Mouse (Mus musculus): Measurements from ENCODE around the gene Ret. TPM values are rescaled to one million over a fixed set of nuclear protein-coding genes. Genes with fewer than 3 reads are reported as not detected.
A peak's percentile ranks its signal among the peaks of the same experiment; 100 is the strongest.

Gene Ret
- polyA plus RNA-seq, 1 experiment from 2014 or later: 12.0 TPM

DNA sequence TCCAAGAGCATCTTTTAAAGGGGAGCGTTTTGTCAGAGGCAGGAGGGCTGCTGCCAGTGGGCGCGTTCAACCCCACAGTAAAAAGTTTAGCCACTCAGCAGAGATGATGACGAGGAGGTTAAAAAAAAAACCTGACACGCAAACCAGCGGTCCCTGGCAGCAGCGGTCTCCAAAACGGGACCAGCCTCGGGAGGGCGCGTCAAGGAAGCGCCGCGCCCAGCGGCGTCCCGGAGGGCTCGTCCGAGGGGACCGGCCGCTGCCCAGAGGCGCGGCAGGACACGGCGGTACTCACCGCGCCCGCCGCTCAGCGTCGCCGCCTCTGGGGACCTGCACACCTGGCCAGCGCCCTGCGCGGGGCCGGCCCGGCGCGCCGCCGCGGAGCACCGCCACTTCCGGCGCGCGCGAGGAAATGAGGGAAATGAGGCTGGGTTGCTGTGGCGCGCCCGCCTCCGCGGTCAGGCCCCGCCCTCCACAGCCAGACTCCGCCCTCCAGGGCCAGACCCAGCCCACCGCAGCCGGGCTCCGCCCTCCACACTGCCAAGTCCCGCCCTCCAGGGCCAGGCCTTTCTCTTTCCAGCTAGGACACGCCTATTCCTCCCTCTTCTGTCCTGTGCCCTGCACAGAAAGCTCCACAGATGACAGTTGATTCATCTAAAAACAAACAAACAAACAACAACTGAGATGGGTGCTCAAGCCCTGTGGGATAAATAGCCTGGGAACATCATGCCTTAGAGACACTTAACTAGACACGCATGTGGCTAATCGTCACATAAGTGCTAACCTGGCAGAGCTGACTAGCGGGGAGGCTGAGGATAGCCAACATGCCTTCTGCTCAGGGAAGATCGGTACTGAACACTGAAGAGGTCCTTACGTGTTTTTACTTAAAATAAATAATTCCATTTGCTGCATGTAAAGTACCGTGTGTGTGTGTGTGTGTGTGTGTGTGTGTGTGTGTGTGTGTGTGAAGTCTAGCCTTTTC, 58.5 kb downstream of the Ret start, which contains the start of gene Csgalnact2:
Gene Csgalnact2, minus strand, starts transcription at position 410 of the 979 bp plus-strand sequence.
- Histone ChIP-seq H3K9ac (ENCODE audit: low read depth, low read length) (peak within 1 kb of the TSS; percentile 58), H3K9me3 (ENCODE audit: control insufficient read depth) (no peaks in the 10 kb centered on the region), H3K4me1 (replicated peaks; ENCODE audit: control insufficient read depth, insufficient read depth, low read length) (no peaks in the 10 kb centered on the region), H3K27me3 (replicated peaks; ENCODE audit: control insufficient read depth, insufficient read depth, low read length) (0 out of 2 replicates have a peak, but pooled peaks cover 3% of the 10 kb centered on the region), H3K4me2 (replicated peaks; ENCODE audit: low read depth) (peak within 1 kb of the TSS; percentile 78), H3K27ac (ENCODE audit: low read depth, low read length) (peak within 1 kb of the TSS; percentile 52; the same call in 1 of the 2 replicates), H3K36me3 (ENCODE audit: control insufficient read depth, insufficient read depth) (no peaks in the 10 kb centered on the region), H3K4me3 (ENCODE audit: low read depth, low read length) (peak within 1 kb of the TSS; percentile 85)
- TF ChIP-seq CTCF (IDR thresholded peaks at IDR 0.05; ENCODE audit: low read depth): peak; percentile 40
- peak; percentile 100 for ATAC-seq
- 6% methylated on average over 60 of the region's 66 CpGs for whole genome bisulfite sequencing

DNA sequence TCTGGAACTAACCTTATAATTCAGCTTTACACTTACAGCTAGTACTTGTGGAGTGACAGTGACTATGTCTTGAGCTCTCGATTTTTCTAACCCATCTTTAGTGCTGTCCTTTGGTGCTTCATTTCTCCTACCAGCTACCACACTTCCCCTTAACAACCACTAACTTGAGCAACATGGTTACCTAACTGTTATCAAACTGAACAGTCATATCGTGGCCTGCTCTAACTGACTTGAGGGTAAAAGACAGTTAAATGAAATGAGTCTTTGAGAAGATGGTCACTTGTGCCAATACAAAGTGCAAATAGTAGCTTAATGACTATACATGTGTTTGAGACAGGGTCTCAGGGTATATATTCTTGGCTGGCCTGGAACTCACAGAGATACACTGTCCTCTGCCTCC, 60.4 kb downstream of the Ret start:
- no peak for ATAC-seq
- Histone ChIP-seq H3K36me3 (ENCODE audit: control insufficient read depth, insufficient read depth) (no peaks in the 10 kb centered on the region), H3K4me1 (replicated peaks; ENCODE audit: control insufficient read depth, insufficient read depth, low read length) (no peaks in the 10 kb centered on the region), H3K4me2 (replicated peaks; ENCODE audit: low read depth) (no peak overlapping the region), H3K27me3 (replicated peaks; ENCODE audit: control insufficient read depth, insufficient read depth, low read length) (0 out of 2 replicates have a peak, but pooled peaks cover 3% of the 10 kb centered on the region), H3K9ac (ENCODE audit: low read depth, low read length) (no peak overlapping the region), H3K9me3 (ENCODE audit: control insufficient read depth) (no peaks in the 10 kb centered on the region), H3K27ac (ENCODE audit: low read depth, low read length) (no peak overlapping the region), H3K4me3 (ENCODE audit: low read depth, low read length) (no peak overlapping the region)
- 74% methylated on average over 2 of the region's 2 CpGs for WGBS
- TF ChIP-seq CTCF (IDR thresholded peaks at IDR 0.05; ENCODE audit: low read depth): no peak

DNA sequence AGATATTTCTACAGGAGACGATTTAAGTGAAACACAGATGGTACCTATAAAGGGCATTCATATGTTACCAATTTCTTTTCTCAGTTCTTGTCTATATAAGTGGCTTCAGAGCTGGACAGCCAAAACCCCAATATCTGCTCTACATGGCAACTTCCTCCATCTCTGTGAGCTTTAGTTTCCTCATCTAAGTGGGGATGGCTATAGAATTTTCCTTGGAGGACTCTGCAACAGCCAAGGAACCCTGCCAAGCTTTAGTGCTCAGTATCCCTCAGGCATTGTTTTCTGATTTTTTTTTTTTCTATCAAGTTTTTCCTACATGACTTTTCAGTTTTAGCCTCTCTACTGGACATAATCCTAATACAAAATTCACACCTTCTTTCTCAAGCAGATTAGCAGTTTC, 63.1 kb downstream of the Ret start:
- H3K4me3 ChIP-seq (ENCODE audit: low read depth, low read length): no peak overlapping the region
- no peak overlapping the region for H3K27ac ChIP-seq (ENCODE audit: low read depth, low read length)
- H3K9me3 ChIP-seq (ENCODE audit: control insufficient read depth): no peaks in the 10 kb centered on the region
- no peak overlapping the region for H3K9ac ChIP-seq (ENCODE audit: low read depth, low read length)
- H3K4me1 ChIP-seq (replicated peaks; ENCODE audit: control insufficient read depth, insufficient read depth, low read length): no peaks in the 10 kb centered on the region
- no peaks in the 10 kb centered on the region for H3K36me3 ChIP-seq (ENCODE audit: control insufficient read depth, insufficient read depth)
- H3K4me2 ChIP-seq (replicated peaks; ENCODE audit: low read depth): no peak overlapping the region
- no peaks in the 10 kb centered on the region for H3K27me3 ChIP-seq (replicated peaks; ENCODE audit: control insufficient read depth, insufficient read depth, low read length)
- no peak for TF ChIP-seq CTCF (IDR thresholded peaks at IDR 0.05; ENCODE audit: low read depth)
- no peak for ATAC-seq
- 91% methylated on average over 1 of the region's 1 CpGs for WGBS

DNA sequence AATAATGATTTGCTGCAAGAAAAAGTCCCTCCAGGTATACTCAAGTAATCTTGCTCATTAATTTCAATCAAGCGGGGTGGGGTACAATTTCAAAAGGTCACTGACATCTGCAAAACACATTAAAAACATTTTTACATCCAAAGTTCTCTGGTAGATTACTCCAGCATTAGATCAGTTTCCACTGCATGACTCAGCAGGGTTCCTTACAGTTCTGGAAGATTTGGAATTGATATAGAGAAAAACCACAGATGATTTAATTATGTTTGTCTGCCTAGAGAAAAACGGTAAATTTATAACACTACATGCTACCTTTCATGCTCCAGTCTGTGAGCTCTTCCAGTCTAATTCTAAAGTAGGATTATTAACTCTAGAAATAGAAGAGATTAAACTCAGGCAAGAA, 67.5 kb downstream of the Ret start:
- Histone ChIP-seq H3K4me3 (ENCODE audit: low read depth, low read length) (no peak overlapping the region), H3K36me3 (ENCODE audit: control insufficient read depth, insufficient read depth) (no peaks in the 10 kb centered on the region), H3K9ac (ENCODE audit: low read depth, low read length) (no peak overlapping the region), H3K9me3 (ENCODE audit: control insufficient read depth) (no peaks in the 10 kb centered on the region), H3K27me3 (replicated peaks; ENCODE audit: control insufficient read depth, insufficient read depth, low read length) (no peaks in the 10 kb centered on the region), H3K4me1 (replicated peaks; ENCODE audit: control insufficient read depth, insufficient read depth, low read length) (no peaks in the 10 kb centered on the region), H3K4me2 (replicated peaks; ENCODE audit: low read depth) (no peak overlapping the region), H3K27ac (ENCODE audit: low read depth, low read length) (no peak overlapping the region)
- no peak for TF ChIP-seq CTCF (IDR thresholded peaks at IDR 0.05; ENCODE audit: low read depth)
- ATAC-seq: no peak
- 75% methylated on average over 2 of the region's 2 CpGs for WGBS

DNA sequence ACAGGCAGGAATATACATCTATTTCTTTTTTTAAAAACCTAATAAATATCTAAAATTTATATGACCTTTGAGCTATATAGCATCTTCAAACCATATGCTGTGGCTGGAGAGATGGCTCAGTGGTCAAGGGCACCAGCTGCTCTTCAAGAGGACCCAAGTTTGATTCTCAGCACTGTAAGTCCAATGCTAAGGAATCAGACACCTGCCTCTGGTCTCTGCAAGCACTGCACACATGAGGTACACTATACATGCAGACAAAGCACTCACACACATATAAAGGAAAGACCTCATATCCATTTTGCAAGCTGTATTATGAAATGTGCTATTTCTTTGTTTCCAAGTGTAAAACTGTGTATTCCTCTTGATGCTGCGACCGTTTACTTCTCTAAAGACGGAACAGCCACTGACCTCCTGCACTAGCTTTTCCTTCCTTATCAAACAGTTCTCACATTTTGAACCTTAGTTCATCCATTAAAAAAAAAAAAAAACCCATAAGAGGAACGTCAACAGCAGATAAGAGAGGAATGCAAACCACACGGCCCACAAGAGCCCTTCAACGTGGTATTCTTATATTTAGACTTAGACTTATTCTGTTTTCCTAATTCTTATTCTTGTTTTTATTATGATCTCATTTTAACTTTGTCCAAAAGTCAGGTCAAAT, 69.6 kb downstream of the Ret start:
- Histone ChIP-seq H3K4me1 (replicated peaks; ENCODE audit: control insufficient read depth, insufficient read depth, low read length) (no peaks in the 10 kb centered on the region), H3K36me3 (ENCODE audit: control insufficient read depth, insufficient read depth) (peaks cover 11% of the 10 kb centered on the region; the same call in 1 of the 2 replicates), H3K9ac (ENCODE audit: low read depth, low read length) (no peak overlapping the region), H3K4me3 (ENCODE audit: low read depth, low read length) (no peak overlapping the region), H3K27ac (ENCODE audit: low read depth, low read length) (no peak overlapping the region), H3K27me3 (replicated peaks; ENCODE audit: control insufficient read depth, insufficient read depth, low read length) (no peaks in the 10 kb centered on the region), H3K9me3 (ENCODE audit: control insufficient read depth) (no peaks in the 10 kb centered on the region), H3K4me2 (replicated peaks; ENCODE audit: low read depth) (no peak overlapping the region)
- ATAC-seq: no peak
- 43% methylated on average over 6 of the region's 6 CpGs for WGBS
- no peak for TF ChIP-seq CTCF (IDR thresholded peaks at IDR 0.05; ENCODE audit: low read depth)

DNA sequence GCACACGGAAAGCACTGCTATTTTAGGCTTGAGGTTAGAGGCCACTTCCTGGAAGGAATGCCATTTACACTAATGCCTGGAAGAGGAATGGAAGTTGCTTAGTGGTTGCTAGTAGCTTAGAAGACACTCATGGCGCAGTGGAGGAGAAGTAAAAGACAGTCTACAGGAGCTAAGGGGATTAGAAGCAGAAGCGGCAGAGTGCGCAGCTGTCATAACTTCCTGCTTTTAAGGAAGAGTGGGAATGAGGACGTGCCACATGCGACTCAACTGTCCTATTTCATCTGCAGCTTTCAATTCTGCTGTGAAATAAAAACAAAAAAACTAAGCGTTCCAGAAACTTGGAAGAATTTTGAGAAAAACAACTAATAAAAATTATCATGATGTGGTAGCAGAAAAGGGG, 70.3 kb downstream of the Ret start:
- Histone ChIP-seq H3K4me1 (replicated peaks; ENCODE audit: control insufficient read depth, insufficient read depth, low read length) (no peaks in the 10 kb centered on the region), H3K27ac (ENCODE audit: low read depth, low read length) (no peak overlapping the region), H3K9ac (ENCODE audit: low read depth, low read length) (no peak overlapping the region), H3K4me3 (ENCODE audit: low read depth, low read length) (no peak overlapping the region), H3K27me3 (replicated peaks; ENCODE audit: control insufficient read depth, insufficient read depth, low read length) (no peaks in the 10 kb centered on the region), H3K9me3 (ENCODE audit: control insufficient read depth) (no peaks in the 10 kb centered on the region), H3K4me2 (replicated peaks; ENCODE audit: low read depth) (no peak overlapping the region), H3K36me3 (ENCODE audit: control insufficient read depth, insufficient read depth) (peaks cover 16% of the 10 kb centered on the region)
- whole genome bisulfite sequencing: 81% methylated on average over 7 of the region's 7 CpGs
- ATAC-seq: no peak
- no peak for TF ChIP-seq CTCF (IDR thresholded peaks at IDR 0.05; ENCODE audit: low read depth)
